Comparison of ENCODE assay signal across 22 mouse cellular contexts in genomic region chr4:147875852-147876575, GRCm38 (mm10). TPM values are rescaled to one million over a fixed set of nuclear protein-coding genes. Genes with fewer than 3 reads are reported as not detected.
DNase-seq lines count a peak whose midpoint lies in the region; ATAC-seq lines count a peak whose summit lies in the region.
"Had no signal": no experiment of that assay in that cellular context is flagged by ENCODE, and none has a peak within 500 bp of the region (broad histone marks: within the 10 kb centered on the region; RNA-seq: fewer than 3 reads in every experiment).

No protein-coding gene starts in this region.

- no peak overlapping the region for H3K27ac ChIP-seq in forebrain, embryonic 15.5 days (replicated peaks)
- H3K27ac ChIP-seq: embryonic facial prominence, embryonic 13.5 days; forebrain, embryonic 13.5 days; heart, embryonic 13.5 days; kidney, postnatal 0 days; left cerebral cortex, adult 2 months; midbrain, embryonic 13.5 days had no signal

- peak; percentile 52 for ATAC-seq in activated CD4-positive, CD25-positive, alpha-beta regulatory T cell, adult 4 months
- peak; percentile 46 for ATAC-seq in megakaryocyte progenitor cell, adult 5-6 weeks (replicated peaks; ENCODE audit: poor library complexity)
- ATAC-seq in forebrain, embryonic 15.5 days (replicated peaks) = no peak
- ATAC-seq: forebrain, embryonic 13.5 days; lung, postnatal 0 days; midbrain, embryonic 13.5 days had no signal

- WGBS in forebrain, embryonic 15.5 days = 90% methylated on average over 4 of the region's 4 CpGs

- no peaks in the 10 kb centered on the region for H3K9me3 ChIP-seq in forebrain, embryonic 15.5 days
- H3K9me3 ChIP-seq: embryonic facial prominence, embryonic 13.5 days; forebrain, embryonic 13.5 days; heart, embryonic 13.5 days; midbrain, embryonic 13.5 days had no signal

- H3K36me3 ChIP-seq in forebrain, embryonic 15.5 days = peaks cover 89% of the 10 kb centered on the region

- H3K4me3 ChIP-seq in forebrain, embryonic 15.5 days = no peak overlapping the region
- H3K4me3 ChIP-seq: embryonic facial prominence, embryonic 13.5 days; forebrain, embryonic 13.5 days; heart, embryonic 13.5 days; left cerebral cortex, adult 2 months; midbrain, embryonic 13.5 days had no signal

- peak; percentile 32 to 67 for DNase-seq in layer of hippocampus, adult 18-20 months (ENCODE audit: low spot score in 2 of 2)
- DNase-seq in layer of hippocampus, adult 8-10 months (ENCODE audit: low spot score in 2 of 2) = no peak
- peak; percentile 59 for DNase-seq in CD4-positive helper T cell, adult 2 months (ENCODE audit: low read depth, low spot score)
- DNase-seq in urinary bladder, postnatal 36 days (ENCODE audit: low spot score in 2 of 2) = no peak
- DNase-seq: adrenal gland, adult 2 months; cerebellum, adult 18-20 months; cerebellum, postnatal 25 days; embryo, embryonic 11 days; heart, postnatal 14 days; kidney, adult 2 months; thymus, adult 18-20 months; thymus, postnatal 36 days had no signal

- H3K9ac ChIP-seq in forebrain, embryonic 15.5 days (replicated peaks) = no peak overlapping the region
- H3K9ac ChIP-seq: embryonic facial prominence, embryonic 13.5 days; forebrain, embryonic 13.5 days; heart, embryonic 13.5 days; midbrain, embryonic 13.5 days had no signal

- H3K27me3 ChIP-seq in forebrain, embryonic 15.5 days = no peaks in the 10 kb centered on the region
- H3K27me3 ChIP-seq: embryonic facial prominence, embryonic 13.5 days; forebrain, embryonic 13.5 days; heart, embryonic 13.5 days; midbrain, embryonic 13.5 days had no signal

- H3K4me1 ChIP-seq in forebrain, embryonic 15.5 days = no peaks in the 10 kb centered on the region
- H3K4me1 ChIP-seq: embryonic facial prominence, embryonic 13.5 days; forebrain, embryonic 13.5 days; midbrain, embryonic 13.5 days had no signal

- no peak overlapping the region for H3K4me2 ChIP-seq in forebrain, embryonic 15.5 days (replicated peaks)
- H3K4me2 ChIP-seq: embryonic facial prominence, embryonic 13.5 days; forebrain, embryonic 13.5 days; heart, embryonic 13.5 days; midbrain, embryonic 13.5 days had no signal

RNA-seq across cellular contexts. Expression of gene Fv1, which starts 7.2 kb away (rescaled TPM):
- total RNA-seq in layer of hippocampus, adult 18-20 months (2021) = 10 to 100 TPM in 1 of 2 experiments, 1 to 10 TPM in 1; 8.9 to 11.0 TPM
- total RNA-seq in layer of hippocampus, adult 8-10 months (2022) = 10 to 100 TPM in 2 of 4 experiments, 1 to 10 TPM in 2; 8.4 to 11.7 (median 9.9) TPM
- 1 to 10 TPM; 3.0 to 7.5 TPM for polyA plus RNA-seq in activated CD4-positive, CD25-positive, alpha-beta regulatory T cell, adult 4 months (2017; shearing (Covaris generic))
- total RNA-seq in megakaryocyte progenitor cell, adult 5-6 weeks (2015) = 4.2 and 5.3 TPM in 2 replicates
- 13.4 and 15.9 TPM in 2 replicates for total RNA-seq in megakaryocyte progenitor cell, adult 5-6 weeks (2017)
- 12.7 and 12.8 TPM in 2 replicates for polyA plus RNA-seq in forebrain, embryonic 15.5 days (2015; fragmentation: Nextera tagmentation; extraction: Ambion mirVana)

RNA-seq across cellular contexts. Expression of gene Miip, which starts 7.4 kb away (rescaled TPM):
- total RNA-seq in layer of hippocampus, adult 18-20 months (2021) = 10 to 100 TPM; 19.7 to 20.2 TPM
- total RNA-seq in layer of hippocampus, adult 8-10 months (2022) = 10 to 100 TPM; 21.2 to 25.9 (median 24.1) TPM
- polyA plus RNA-seq in activated CD4-positive, CD25-positive, alpha-beta regulatory T cell, adult 4 months (2017; shearing (Covaris generic)) = 10 to 100 TPM; 52.3 to 77.0 TPM
- 34.1 and 40.2 TPM in 2 replicates for total RNA-seq in megakaryocyte progenitor cell, adult 5-6 weeks (2015)
- total RNA-seq in megakaryocyte progenitor cell, adult 5-6 weeks (2017) = 43.6 and 50.4 TPM in 2 replicates
- 55.0 and 55.3 TPM in 2 replicates for polyA plus RNA-seq in forebrain, embryonic 15.5 days (2015; fragmentation: Nextera tagmentation; extraction: Ambion mirVana)

RNA-seq across cellular contexts. Expression of gene Zfp933, which starts 27.8 kb away (rescaled TPM):
- 10 to 100 TPM; 18.5 to 19.8 TPM for total RNA-seq in layer of hippocampus, adult 18-20 months (2021)
- 10 to 100 TPM; 15.2 to 23.5 (median 20.0) TPM for total RNA-seq in layer of hippocampus, adult 8-10 months (2022)
- 1 to 10 TPM; 5.1 to 9.0 TPM for polyA plus RNA-seq in activated CD4-positive, CD25-positive, alpha-beta regulatory T cell, adult 4 months (2017; shearing (Covaris generic))
- 8.3 and 9.5 TPM in 2 replicates for total RNA-seq in megakaryocyte progenitor cell, adult 5-6 weeks (2015)
- 6.1 and 8.6 TPM in 2 replicates for total RNA-seq in megakaryocyte progenitor cell, adult 5-6 weeks (2017)
- polyA plus RNA-seq in forebrain, embryonic 15.5 days (2015; fragmentation: Nextera tagmentation; extraction: Ambion mirVana) = 8.3 and 10.7 TPM in 2 replicates

RNA-seq across cellular contexts. Expression of gene Mfn2, which starts 28.5 kb away (rescaled TPM):
- 100 to 1,000 TPM; 204 to 206 TPM for total RNA-seq in layer of hippocampus, adult 18-20 months (2021)
- 100 to 1,000 TPM; 190 to 210 (median 200) TPM for total RNA-seq in layer of hippocampus, adult 8-10 months (2022)
- polyA plus RNA-seq in activated CD4-positive, CD25-positive, alpha-beta regulatory T cell, adult 4 months (2017; shearing (Covaris generic)) = 10 to 100 TPM; 17.2 to 23.9 TPM
- 24.3 and 25.0 TPM in 2 replicates for total RNA-seq in megakaryocyte progenitor cell, adult 5-6 weeks (2015)
- 29.1 and 33.6 TPM in 2 replicates for total RNA-seq in megakaryocyte progenitor cell, adult 5-6 weeks (2017)
- 73.6 and 77.2 TPM in 2 replicates for polyA plus RNA-seq in forebrain, embryonic 15.5 days (2015; fragmentation: Nextera tagmentation; extraction: Ambion mirVana)

Comparison
In these comparisons a context has a peak if more than half of its experiments do, and no peak if none do; other contexts are left out.
1. DNase-seq: peak in layer of hippocampus, adult 18-20 months (2 of 2) and CD4-positive helper T cell, adult 2 months (single experiment); none in layer of hippocampus, adult 8-10 months (0 of 2) and urinary bladder, postnatal 36 days (0 of 2).